Mouse (Mus musculus): ENCODE data around the gene Flt1. TPM values are rescaled to one million over a fixed set of nuclear protein-coding genes. Genes with fewer than 3 reads are reported as not detected.

Flt1 gene
- total and polyA plus RNA-seq, 3 experiments = 0.03 to 0.08 TPM; not detected in 1

DNA sequence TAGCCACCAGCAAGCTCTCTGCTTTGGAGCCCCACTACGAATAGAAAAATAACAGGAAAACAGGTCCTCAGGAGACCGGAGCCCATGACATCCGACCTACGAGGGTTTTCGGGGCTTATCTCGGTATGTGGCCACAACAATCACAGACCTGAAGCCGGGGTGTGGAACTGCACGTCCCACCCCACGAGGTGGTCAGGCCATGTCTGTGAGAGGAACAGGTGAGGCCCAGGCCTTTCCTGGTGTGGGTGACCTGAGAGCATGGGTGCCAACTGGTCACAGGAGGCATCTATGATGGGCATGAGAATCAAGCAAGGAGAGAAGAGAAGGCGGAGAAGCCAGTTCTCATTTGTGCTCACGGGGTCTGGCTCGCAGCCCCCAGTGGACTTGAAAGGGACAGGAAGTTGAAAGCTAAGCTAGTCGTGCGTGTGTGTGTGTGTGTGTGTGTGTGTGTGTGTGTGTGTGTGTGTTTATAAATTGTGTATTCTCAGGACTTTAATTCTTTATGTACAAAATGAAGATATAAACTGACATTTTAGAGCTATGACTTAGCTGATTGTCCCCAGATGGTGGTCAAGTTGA lies 79.4 kb downstream of the Flt1 start:
- Histone ChIP-seq H3K27me3 (ENCODE audit: control insufficient read depth in 1 of 2, insufficient read depth in 2 of 2, low read length in 2 of 2) (no peaks in the 10 kb centered on the region), H3K27ac (ENCODE audit: control insufficient read depth, low read depth, low read length) (no peak overlapping the region), H3K79me2 (ENCODE audit: control insufficient read depth, insufficient read depth, low read length, poor library complexity) (no peaks in the 10 kb centered on the region), H3K9me3 (replicated peaks; ENCODE audit: insufficient read depth, low read length) (no peaks in the 10 kb centered on the region), H3K4me1 (ENCODE audit: control insufficient read depth in 1 of 2, insufficient read depth in 2 of 2, low read length in 2 of 2) (no peaks in the 10 kb centered on the region), H3K36me3 (ENCODE audit: control insufficient read depth in 1 of 2, insufficient read depth in 2 of 2, low read length in 2 of 2) (no peaks in the 10 kb centered on the region), H3K4me3 (ENCODE audit: control insufficient read depth in 1 of 2, insufficient read depth in 1 of 2, low read depth in 2 of 2, low read length in 2 of 2) (no peak overlapping the region), H3K9ac (ENCODE audit: control insufficient read depth, low read depth, low read length, poor library complexity, severe bottlenecking) (no peak overlapping the region)
- DNase-seq (ENCODE audit: low read depth, low spot score) = no peak
- TF ChIP-seq BHLHE40 (IDR thresholded peaks at IDR 0.05; ENCODE audit: borderline replicate concordance, low read depth, low read length) (no peak), GATA1 (IDR thresholded peaks at IDR 0.05; ENCODE audit: low read depth, low read length) (no peak), E2F4 (IDR thresholded peaks at IDR 0.05; ENCODE audit: borderline replicate concordance, low read depth, low read length) (no peak), MYC (IDR thresholded peaks at IDR 0.05; ENCODE audit: low read depth, low read length) (no peak), CTCF (IDR thresholded peaks at IDR 0.05 in 2 of 3, conservative IDR thresholded peaks at IDR 0.05 in 1 of 3; ENCODE audit: control insufficient read depth in 1 of 3, insufficient read depth in 1 of 3, low read depth in 2 of 3, low read length in 3 of 3, poor library complexity in 1 of 3, severe bottlenecking in 1 of 3) (no peak), EP300 (IDR thresholded peaks at IDR 0.05; ENCODE audit: low read depth in 1 of 2, low read length in 2 of 2) (no peak), ZNF384 (IDR thresholded peaks at IDR 0.05; ENCODE audit: low read depth, low read length) (no peak), MAX (IDR thresholded peaks at IDR 0.05; ENCODE audit: low read length) (no peak), ZC3H11A (IDR thresholded peaks at IDR 0.05; ENCODE audit: low read depth, low read length) (no peak), CHD2 (IDR thresholded peaks at IDR 0.05; ENCODE audit: low read length) (no peak), RCOR1 (IDR thresholded peaks at IDR 0.05; ENCODE audit: low read depth, low read length) (no peak), POLR2AphosphoS2 (IDR thresholded peaks at IDR 0.05; ENCODE audit: low read length) (no peak), POLR2AphosphoS5 (IDR thresholded peaks at IDR 0.05; ENCODE audit: borderline replicate concordance, low read depth, low read length) (no peak), NELFE (IDR thresholded peaks at IDR 0.05; ENCODE audit: low read depth, low read length) (no peak), NRF1 (IDR thresholded peaks at IDR 0.05; ENCODE audit: insufficient read depth, low read depth, low read length, poor library complexity, severe bottlenecking) (no peak), GABPA (IDR thresholded peaks at IDR 0.05; ENCODE audit: low read depth, low read length) (no peak), CHD1 (IDR thresholded peaks at IDR 0.05; ENCODE audit: low read depth, low read length) (no peak)

GRCm38 (mm10) chr5:147645001-147645645 lies 80.7 kb downstream of the Flt1 start:
- no peak for DNase-seq (ENCODE audit: low read depth, low spot score)
- Histone ChIP-seq H3K27ac (ENCODE audit: control insufficient read depth, low read depth, low read length) (no peak overlapping the region), H3K27me3 (ENCODE audit: control insufficient read depth in 1 of 2, insufficient read depth in 2 of 2, low read length in 2 of 2) (no peaks in the 10 kb centered on the region), H3K79me2 (ENCODE audit: control insufficient read depth, insufficient read depth, low read length, poor library complexity) (no peaks in the 10 kb centered on the region), H3K4me3 (ENCODE audit: control insufficient read depth in 1 of 2, insufficient read depth in 1 of 2, low read depth in 2 of 2, low read length in 2 of 2) (no peak overlapping the region), H3K4me1 (ENCODE audit: control insufficient read depth in 1 of 2, insufficient read depth in 2 of 2, low read length in 2 of 2) (no peaks in the 10 kb centered on the region), H3K36me3 (ENCODE audit: control insufficient read depth in 1 of 2, insufficient read depth in 2 of 2, low read length in 2 of 2) (no peaks in the 10 kb centered on the region), H3K9ac (ENCODE audit: control insufficient read depth, low read depth, low read length, poor library complexity, severe bottlenecking) (no peak overlapping the region), H3K9me3 (replicated peaks; ENCODE audit: insufficient read depth, low read length) (no peaks in the 10 kb centered on the region)
- TF ChIP-seq ZKSCAN1 (IDR thresholded peaks at IDR 0.05; ENCODE audit: low read depth, low read length) = no peak
- no peak for TF ChIP-seq E2F4 (IDR thresholded peaks at IDR 0.05; ENCODE audit: borderline replicate concordance, low read depth, low read length)
- no peak for TF ChIP-seq HCFC1 (IDR thresholded peaks at IDR 0.05; ENCODE audit: low read depth, low read length)
- no peak for TF ChIP-seq ELF1 (IDR thresholded peaks at IDR 0.05; ENCODE audit: low read depth, low read length)
- no peak for TF ChIP-seq MEF2A (IDR thresholded peaks at IDR 0.05; ENCODE audit: extremely low read depth, insufficient replicate concordance, low read depth, low read length, poor library complexity, severe bottlenecking)

Measured in MEL (cell line).